Mouse (Mus musculus) cerebellum, adult 11 months (tissue): ENCODE measurements around the gene Tdgf1.

Source experiments
- DNase-seq: peaks from one replicate; pipeline ENCODE4 v3.0.0; 2022

Tdgf1 gene

DNA sequence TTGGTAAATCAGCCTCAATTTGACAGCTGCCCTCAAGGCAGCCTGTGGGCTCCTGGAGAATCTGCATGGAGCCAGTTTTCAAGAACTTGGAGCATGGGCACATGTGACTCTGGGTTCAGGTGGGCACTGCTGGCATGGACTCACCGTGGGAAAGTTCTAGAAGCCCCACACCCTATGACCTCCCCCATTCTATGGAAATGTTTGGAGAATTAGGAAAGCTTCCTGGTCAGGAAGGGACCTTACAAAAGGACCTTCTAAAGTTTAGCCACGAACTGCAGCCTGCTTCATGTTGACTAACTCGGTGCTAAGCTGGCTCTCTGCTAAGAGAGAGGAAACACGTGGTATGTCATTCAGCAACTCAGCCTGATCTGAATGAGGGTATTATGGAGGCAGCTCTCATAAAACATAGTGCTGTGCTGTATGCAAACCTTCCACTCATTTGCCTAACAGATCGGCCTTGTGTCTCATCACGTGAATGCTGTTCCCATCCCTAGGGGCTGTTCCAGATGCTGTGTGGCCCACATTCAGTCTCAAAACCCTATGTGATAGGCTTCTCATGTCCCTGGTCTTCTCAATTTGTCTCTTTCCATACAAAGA is 36.5 kb downstream of the Tdgf1 start:
- no peak for DNase-seq

DNA sequence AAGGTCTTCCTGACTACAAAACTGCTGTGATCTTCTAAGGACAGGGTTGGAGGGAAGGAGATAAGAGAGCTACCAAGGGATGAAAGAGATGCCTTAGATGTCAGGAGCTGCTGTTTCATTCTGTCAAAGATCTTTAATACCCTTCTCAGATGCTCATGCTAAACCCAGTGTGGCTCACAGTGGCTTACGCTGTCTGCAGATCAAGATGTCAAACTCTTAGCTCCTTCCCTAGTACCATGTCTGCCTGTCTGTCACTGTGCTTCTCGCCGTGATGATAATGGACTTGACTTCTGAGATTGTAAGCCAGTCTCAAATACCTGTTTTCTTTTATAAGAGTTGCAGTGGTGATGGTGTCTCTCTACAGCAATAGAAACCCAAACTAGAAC is 37.3 kb downstream of the Tdgf1 start:
- no peak for DNase-seq

DNA sequence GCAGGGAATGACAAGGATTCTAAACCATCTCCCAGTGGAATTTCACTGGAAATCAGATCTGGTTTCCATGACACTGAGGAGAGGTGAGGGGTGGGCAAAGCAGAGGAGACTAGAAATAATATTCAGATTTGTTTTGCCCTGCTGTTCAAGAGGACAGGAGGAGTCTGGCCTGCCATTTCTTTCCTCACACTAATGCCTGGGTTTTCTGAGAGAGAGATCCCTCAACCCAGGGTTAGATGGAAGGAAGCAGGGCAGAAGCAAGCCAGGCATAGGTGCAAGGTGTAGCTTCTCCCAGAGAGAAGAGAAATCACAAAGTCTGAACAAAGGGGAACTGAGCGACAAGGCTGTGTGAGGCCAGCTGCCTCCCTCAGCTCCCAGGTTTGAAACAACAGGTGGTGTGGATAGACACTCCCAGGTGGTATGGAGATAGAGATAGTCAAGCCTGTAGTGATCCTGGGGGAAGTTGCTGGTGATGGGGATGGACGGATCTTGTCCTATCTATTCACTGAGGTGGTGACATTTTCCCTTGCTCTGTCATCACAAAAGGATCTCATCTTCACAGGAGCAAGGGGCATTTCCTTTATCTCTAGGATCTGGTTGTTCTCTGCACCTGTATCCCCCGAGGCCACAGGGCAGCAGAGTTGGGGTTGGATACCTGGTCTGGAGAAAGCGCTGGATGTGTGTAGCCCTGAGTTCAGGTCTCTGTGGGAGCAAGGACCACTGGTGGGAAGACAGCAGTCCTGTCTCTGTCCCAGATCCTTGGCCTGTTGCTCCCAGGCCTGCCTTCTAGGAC is 37.9 kb downstream of the Tdgf1 start:
- DNase-seq = no peak

DNA sequence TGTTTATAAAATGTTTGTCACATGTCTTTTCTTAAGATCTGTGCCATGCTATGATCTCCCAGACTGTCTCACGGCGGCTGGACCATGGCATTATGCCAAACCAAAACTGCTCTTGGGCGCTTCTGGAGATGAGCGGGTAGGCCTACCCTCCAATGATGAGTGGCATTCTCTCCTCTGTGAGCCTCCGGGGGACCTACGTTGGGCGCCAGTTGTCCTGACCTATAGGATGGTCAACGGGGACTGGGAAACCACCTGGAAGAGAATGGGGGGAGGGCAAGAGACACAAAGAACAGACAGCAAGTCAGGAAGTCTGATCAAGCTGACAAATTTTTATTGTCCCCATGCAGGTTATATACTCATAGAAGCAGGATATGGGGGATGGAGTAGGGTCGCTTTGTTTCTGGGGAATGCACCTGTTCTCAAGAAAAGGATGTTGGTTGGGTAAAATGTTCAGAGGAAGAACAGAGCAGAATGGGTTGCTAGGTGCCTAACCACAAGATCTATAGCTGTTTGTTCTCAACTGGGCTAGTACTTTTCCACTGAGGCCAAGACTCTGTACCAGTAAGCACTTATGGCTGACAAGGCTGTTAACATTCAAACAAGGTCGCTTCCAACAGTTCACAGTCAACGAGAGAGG is 38.6 kb downstream of the Tdgf1 start:
- no peak for DNase-seq

DNA sequence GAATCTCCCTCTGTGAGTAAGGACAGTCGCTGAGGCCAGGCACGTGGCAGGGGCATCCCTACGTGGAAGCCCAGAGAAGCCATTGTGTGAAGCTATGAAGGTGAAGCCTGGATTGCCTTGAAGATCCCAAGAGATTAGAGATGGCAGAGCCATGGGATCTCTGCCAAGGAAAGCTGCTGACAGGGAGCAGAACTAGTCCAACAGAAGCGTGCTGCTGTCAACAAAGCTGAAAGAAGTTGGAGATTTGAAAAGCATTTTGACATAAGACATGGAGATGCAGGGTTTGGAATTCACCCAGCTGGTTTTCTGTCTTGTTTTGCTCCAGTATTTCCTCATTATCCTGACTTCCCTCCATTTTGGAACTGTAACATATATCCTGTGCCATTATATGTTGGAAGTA is 43.7 kb downstream of the Tdgf1 start:
- no peak for DNase-seq

DNA sequence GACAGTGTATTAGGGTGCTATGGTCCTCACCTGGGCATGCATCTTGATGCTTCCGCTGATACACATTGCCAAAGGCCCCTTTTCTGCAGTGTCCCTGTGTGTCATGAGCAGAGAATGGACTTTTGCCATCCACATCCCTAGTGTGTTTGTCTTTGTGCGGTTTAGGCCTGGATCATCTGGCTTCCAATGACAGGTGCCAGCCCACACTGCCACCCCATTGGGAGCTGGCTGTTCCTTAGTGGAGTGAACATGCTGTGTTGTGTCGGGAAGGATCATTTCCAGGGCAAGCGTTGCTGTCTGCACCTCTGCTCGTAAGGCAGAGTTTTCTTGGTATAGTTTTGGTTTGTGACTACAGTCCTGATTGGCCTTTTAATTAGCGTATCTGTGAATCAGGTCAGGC is 44.8 kb downstream of the Tdgf1 start:
- no peak for DNase-seq

DNA sequence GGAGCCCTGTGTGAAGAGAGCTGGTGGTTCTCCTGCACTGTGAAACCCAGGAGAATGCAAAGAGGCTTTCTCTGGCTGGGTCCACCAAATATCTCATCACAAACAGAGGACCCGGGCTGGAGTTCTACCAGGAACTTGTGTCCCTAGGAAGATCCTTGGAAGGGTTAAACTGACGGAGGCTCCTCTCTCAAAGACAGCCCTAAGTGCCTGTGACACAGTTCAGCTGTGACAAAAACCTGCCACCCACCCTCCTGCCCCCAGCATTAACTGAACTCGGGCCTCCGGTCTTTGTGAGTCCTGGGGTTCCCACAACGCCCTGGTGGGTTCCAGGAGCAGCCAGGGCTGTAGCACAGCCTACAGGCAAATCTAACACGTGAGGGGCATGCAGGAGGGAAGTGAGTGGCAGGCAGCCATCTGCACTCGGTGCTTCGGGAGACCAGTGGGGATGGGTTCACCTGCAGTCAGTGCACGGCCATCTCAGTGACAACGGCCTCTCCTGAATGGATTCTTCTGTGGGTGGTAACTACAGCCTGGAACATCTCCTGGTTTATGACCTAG is 46.4 kb downstream of the Tdgf1 start:
- DNase-seq = no peak

DNA sequence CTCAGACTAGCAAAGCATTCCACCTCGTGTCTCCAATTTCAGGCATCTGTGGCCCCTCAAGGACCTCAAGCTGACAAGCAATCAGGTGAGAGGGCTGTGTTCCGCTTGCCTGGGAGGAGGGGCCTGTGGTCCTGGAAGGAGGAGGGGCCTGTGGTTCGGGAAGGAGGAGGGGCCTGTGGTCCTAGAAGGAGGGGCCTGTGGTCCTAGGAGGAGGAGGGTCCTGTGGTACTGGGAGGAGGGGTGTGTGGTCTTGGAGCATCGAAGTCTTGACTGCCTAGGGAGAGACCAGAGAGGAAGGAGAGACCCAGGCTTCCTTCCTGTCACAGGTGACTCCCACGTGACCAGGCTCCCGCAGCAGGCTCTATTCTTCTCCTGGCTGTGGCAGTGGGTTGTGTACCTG is 49.4 kb downstream of the Tdgf1 start:
- no peak for DNase-seq

DNA sequence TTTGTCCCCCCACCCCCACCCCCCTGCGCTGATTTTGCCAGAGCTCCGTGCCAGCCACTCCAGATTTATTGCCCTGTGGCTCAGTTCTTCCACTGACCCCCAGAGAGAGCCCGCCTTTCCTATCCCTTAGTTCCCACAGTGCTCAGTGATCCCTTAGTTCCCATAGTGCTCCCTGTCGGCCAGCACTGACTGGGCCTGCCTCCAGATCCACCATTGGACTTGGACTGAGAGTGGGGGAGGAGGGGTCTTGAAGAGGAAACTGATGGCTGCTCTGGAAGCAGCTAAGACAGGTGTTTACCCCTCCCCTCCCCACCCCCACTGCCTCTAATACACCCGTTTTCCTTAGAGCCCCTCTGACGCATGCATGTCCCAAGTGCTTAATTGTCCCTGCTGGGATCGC is 50.0 kb downstream of the Tdgf1 start:
- DNase-seq = no peak

DNA sequence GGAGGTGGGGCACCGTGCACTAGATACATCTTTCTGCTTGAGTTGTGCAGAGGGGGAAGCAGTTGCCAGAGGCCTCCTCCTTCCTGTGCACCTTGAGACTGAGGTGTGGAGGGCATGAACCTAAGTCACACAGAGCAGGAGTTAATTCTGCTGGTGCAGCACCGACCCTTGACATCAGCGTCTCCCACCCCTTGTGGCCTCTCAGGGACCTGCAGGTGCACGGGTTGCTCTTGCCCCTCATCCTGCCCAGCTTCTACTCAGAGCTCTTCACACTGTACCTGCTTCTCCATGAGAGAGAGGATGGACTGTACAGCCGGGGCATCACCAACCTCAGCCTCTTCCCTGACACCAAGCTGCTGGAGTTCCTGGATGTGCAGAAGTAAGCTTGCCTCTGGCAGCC is 50.5 kb downstream of the Tdgf1 start:
- no peak for DNase-seq

DNA sequence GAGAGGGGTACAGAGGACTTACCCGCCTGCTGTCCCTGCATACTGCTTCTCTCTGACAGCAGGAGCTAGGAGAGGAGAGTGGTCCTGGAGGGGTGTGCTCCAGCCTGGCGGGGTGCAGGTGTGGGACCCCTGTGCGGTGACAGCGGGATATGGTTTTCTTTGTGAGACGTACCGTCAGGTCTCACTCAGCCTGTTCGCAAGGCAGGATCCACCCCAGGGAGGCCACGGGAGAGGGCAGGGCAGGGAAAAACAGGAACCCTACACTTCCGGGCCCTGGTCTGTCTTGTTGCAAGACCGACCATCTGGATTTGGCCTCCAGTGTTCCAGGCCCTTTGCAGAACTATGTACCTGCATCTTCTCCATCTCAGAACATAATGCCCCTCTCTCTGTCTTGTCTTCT is 52.5 kb downstream of the Tdgf1 start:
- no peak for DNase-seq

DNA sequence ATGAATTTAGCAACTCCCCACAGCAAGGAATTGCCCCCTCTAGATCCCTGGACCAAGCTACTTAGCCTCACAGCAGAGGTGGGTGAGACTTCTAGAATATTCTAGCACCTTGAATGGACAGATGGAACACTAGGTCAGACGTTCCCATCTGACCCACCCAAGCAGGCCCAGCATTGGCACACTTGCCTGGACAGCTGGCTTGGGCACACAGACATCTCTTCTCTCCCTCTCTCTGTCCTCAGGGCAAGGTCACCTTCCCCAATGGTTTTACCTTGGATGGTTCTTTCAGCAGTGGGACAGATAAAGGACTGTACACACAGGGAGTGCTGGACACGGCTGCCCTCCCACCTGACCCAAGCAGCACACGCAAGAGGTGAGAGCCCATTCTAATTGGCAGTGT is 53.4 kb downstream of the Tdgf1 start:
- DNase-seq = no peak

DNA sequence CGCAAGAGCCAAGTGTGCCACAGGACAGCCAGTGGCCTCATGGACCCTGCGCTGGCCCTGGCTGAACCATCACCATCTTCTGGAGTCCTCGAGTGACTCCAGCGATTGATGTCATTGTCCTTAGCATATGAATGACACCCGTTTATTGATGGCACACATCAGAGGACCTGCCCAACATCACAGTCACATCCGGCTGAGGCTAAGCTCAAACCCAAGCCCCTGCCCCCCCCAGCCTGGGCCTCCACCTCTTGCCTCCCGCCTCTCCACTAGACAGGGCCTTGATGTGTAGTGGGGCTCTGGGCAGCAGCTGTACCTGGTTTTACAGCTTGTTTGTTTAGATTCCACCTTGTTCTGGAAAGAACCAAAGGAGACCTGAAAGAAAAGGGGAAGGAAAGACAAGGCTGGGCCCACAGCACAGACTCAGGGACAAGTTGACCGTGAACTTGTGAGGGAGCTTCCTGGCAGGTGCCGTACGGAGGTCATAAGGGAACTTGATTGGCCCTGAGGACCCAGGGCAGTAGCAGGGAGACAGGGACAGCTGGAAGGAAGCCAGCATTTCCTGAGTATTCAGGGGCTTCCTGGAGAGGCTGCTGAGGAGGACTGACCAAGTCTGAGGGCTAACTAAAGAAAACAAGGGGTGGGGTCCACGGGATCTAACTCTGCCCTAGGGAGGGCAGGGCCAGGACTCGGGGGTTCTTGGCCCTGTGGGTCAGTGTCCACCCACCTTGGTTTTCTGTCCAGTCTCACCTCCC is 54.7 kb downstream of the Tdgf1 start:
- no peak for DNase-seq

DNA sequence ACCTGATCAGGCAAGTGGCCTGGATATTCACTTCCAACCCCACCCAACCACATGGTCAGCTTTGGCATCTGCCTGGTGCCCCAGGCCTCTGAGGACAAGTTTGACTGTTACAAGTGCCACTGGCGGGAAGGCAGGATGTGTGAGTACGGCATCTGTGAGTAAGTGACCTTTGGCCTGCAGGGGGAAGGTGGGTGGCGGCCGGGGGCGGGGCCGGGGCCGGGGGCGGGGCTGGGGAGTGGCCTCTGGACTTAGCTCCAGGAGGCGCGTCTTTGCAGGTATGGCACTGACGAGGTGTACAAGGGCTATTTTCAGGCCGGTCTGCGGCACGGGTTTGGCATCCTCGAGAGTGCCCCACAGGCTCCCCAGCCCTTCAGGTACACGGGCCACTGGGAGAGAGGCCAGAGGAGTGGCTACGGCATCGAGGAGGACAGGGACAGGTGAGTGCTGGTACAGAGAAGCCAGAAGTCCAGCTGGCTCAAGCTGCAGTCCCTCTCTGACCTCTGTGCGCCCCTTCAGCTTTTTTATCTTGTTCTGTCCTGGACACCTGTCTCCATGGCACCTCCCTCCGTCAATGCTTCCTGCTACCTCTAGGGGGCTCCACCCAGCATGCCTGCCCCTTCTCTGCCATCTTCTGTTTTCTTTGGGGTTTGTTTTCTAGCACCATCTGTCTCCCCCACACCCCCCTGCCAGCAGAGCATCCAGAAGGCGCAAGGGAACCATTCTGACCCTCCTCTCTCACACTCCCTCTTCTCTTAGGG is 55.8 kb downstream of the Tdgf1 start:
- no peak for DNase-seq
